Mouse (Mus musculus): ENCODE measurements at regions not wholly inside any gene's neighbourhood (a gene's known extent, or its start where the extent isn't known, plus 50 kb on each side); places are given as distances from the start of the nearest gene placed in this dataset.

GRCm38 (mm10) chr8:49175386-49175785 is 331.6 kb upstream of the Tenm3 start:
- Histone ChIP-seq H3K4me1 (ENCODE audit: control insufficient read depth in 2 of 2, insufficient read depth in 2 of 2, low read length in 2 of 2, poor library complexity in 1 of 2) (no peaks in the 10 kb centered on the region), H3K27ac (ENCODE audit: insufficient read depth, low read depth, low read length, poor library complexity, severe bottlenecking) (no peak overlapping the region), H3K36me3 (ENCODE audit: control insufficient read depth, insufficient read depth, low read length, poor library complexity, severe bottlenecking) (no peaks in the 10 kb centered on the region), H3K9me3 (ENCODE audit: control insufficient read depth, insufficient read depth, low read depth, low read length) (no peaks in the 10 kb centered on the region), H3K9ac (ENCODE audit: insufficient read depth, low read depth, low read length, poor library complexity, severe bottlenecking) (no peak overlapping the region), H3K4me3 (ENCODE audit: insufficient read depth in 1 of 2, low read depth in 1 of 2, low read length in 2 of 2, poor library complexity in 1 of 2, severe bottlenecking in 1 of 2) (no peak overlapping the region)
- no peak for DNase-seq (ENCODE audit: low read depth, low spot score)
- in situ Hi-C loops (cut with MboI; ENCODE audit: low sequenced_read_pairs in 2 of 2, unreplicated experiment in 2 of 2) = no loop called here
- TF ChIP-seq CHD2 (IDR thresholded peaks at IDR 0.05; ENCODE audit: low read depth, low read length) = no peak

- in situ Hi-C loops (cut with MboI; ENCODE audit: low sequenced_read_pairs in 2 of 2, unreplicated experiment in 2 of 2) = no loop called here
- H3K4me3 ChIP-seq (ENCODE audit: insufficient read depth in 1 of 2, low read depth in 1 of 2, low read length in 2 of 2, poor library complexity in 1 of 2, severe bottlenecking in 1 of 2) = no peak overlapping the region
- H3K27ac ChIP-seq (ENCODE audit: insufficient read depth, low read depth, low read length, poor library complexity, severe bottlenecking) = no peak overlapping the region
- peak; percentile 11 for DNase-seq (ENCODE audit: low read depth, low spot score)
- no peak overlapping the region for H3K9ac ChIP-seq (ENCODE audit: insufficient read depth, low read depth, low read length, poor library complexity, severe bottlenecking)
- no peaks in the 10 kb centered on the region for H3K4me1 ChIP-seq (ENCODE audit: control insufficient read depth in 2 of 2, insufficient read depth in 2 of 2, low read length in 2 of 2, poor library complexity in 1 of 2)
- TF ChIP-seq ZNF384 (IDR thresholded peaks at IDR 0.05; ENCODE audit: low read depth, low read length) = no peak
- no peak for TF ChIP-seq CHD2 (IDR thresholded peaks at IDR 0.05; ENCODE audit: low read depth, low read length)
- TF ChIP-seq ZC3H11A (IDR thresholded peaks at IDR 0.05; ENCODE audit: borderline replicate concordance, low read depth, low read length) = no peak
- no peak for TF ChIP-seq HCFC1 (IDR thresholded peaks at IDR 0.05; ENCODE audit: borderline replicate concordance, insufficient read depth, low read length)
- no peak for TF ChIP-seq MAFK (IDR thresholded peaks at IDR 0.05; ENCODE audit: insufficient read depth, low read depth, low read length)
- no peaks in the 10 kb centered on the region for H3K36me3 ChIP-seq (ENCODE audit: control insufficient read depth, insufficient read depth, low read length, poor library complexity, severe bottlenecking)
- no peaks in the 10 kb centered on the region for H3K9me3 ChIP-seq (ENCODE audit: control insufficient read depth, insufficient read depth, low read depth, low read length)
Measured at GRCm38 (mm10) chr8:49174956-49175355, 331.2 kb upstream of the Tenm3 start.

GRCm38 (mm10) chr8:49159318-49159717 is 315.6 kb upstream of the Tenm3 start:
- no peak overlapping the region for H3K27ac ChIP-seq (ENCODE audit: insufficient read depth, low read depth, low read length, poor library complexity, severe bottlenecking)
- in situ Hi-C loops (cut with MboI; ENCODE audit: low sequenced_read_pairs in 2 of 2, unreplicated experiment in 2 of 2) = no loop called here
- H3K36me3 ChIP-seq (ENCODE audit: control insufficient read depth, insufficient read depth, low read length, poor library complexity, severe bottlenecking) = no peaks in the 10 kb centered on the region
- H3K9ac ChIP-seq (ENCODE audit: insufficient read depth, low read depth, low read length, poor library complexity, severe bottlenecking) = no peak overlapping the region
- TF ChIP-seq ZNF384 (IDR thresholded peaks at IDR 0.05; ENCODE audit: low read depth, low read length) (no peak), CHD2 (IDR thresholded peaks at IDR 0.05; ENCODE audit: low read depth, low read length) (no peak), MAFK (IDR thresholded peaks at IDR 0.05; ENCODE audit: insufficient read depth, low read depth, low read length) (no peak), ZC3H11A (IDR thresholded peaks at IDR 0.05; ENCODE audit: borderline replicate concordance, low read depth, low read length) (no peak), HCFC1 (IDR thresholded peaks at IDR 0.05; ENCODE audit: borderline replicate concordance, insufficient read depth, low read length) (no peak)
- H3K9me3 ChIP-seq (ENCODE audit: control insufficient read depth, insufficient read depth, low read depth, low read length) = no peaks in the 10 kb centered on the region
- H3K4me3 ChIP-seq (ENCODE audit: insufficient read depth in 1 of 2, low read depth in 1 of 2, low read length in 2 of 2, poor library complexity in 1 of 2, severe bottlenecking in 1 of 2) = no peak overlapping the region
- H3K4me1 ChIP-seq (ENCODE audit: control insufficient read depth in 2 of 2, insufficient read depth in 2 of 2, low read length in 2 of 2, poor library complexity in 1 of 2) = no peaks in the 10 kb centered on the region
- DNase-seq (ENCODE audit: low read depth, low spot score) = no peak

GRCm38 (mm10) chr8:49158201-49158600 is 314.4 kb upstream of the Tenm3 start:
- DNase-seq (ENCODE audit: low read depth, low spot score) = no peak
- in situ Hi-C loops (cut with MboI; ENCODE audit: low sequenced_read_pairs in 2 of 2, unreplicated experiment in 2 of 2) = no loop called here

GRCm38 (mm10) chr8:49136503-49137044 is 292.8 kb upstream of the Tenm3 start:
- H3K9me3 ChIP-seq (ENCODE audit: control insufficient read depth, insufficient read depth, low read depth, low read length) = no peaks in the 10 kb centered on the region
- in situ Hi-C loops (cut with MboI; ENCODE audit: low sequenced_read_pairs in 2 of 2, unreplicated experiment in 2 of 2) = no loop called here
- TF ChIP-seq ZC3H11A (IDR thresholded peaks at IDR 0.05; ENCODE audit: borderline replicate concordance, low read depth, low read length) (no peak), HCFC1 (IDR thresholded peaks at IDR 0.05; ENCODE audit: borderline replicate concordance, insufficient read depth, low read length) (no peak), ZNF384 (IDR thresholded peaks at IDR 0.05; ENCODE audit: low read depth, low read length) (no peak), CHD2 (IDR thresholded peaks at IDR 0.05; ENCODE audit: low read depth, low read length) (no peak), MAFK (IDR thresholded peaks at IDR 0.05; ENCODE audit: insufficient read depth, low read depth, low read length) (no peak)

More at GRCm38 (mm10) chr8:49158201-49158600, 314.4 kb upstream of the Tenm3 start:
- Histone ChIP-seq H3K9me3 (ENCODE audit: control insufficient read depth, insufficient read depth, low read depth, low read length) (no peaks in the 10 kb centered on the region), H3K9ac (ENCODE audit: insufficient read depth, low read depth, low read length, poor library complexity, severe bottlenecking) (no peak overlapping the region), H3K27ac (ENCODE audit: insufficient read depth, low read depth, low read length, poor library complexity, severe bottlenecking) (no peak overlapping the region), H3K4me3 (ENCODE audit: insufficient read depth in 1 of 2, low read depth in 1 of 2, low read length in 2 of 2, poor library complexity in 1 of 2, severe bottlenecking in 1 of 2) (no peak overlapping the region), H3K4me1 (ENCODE audit: control insufficient read depth in 2 of 2, insufficient read depth in 2 of 2, low read length in 2 of 2, poor library complexity in 1 of 2) (no peaks in the 10 kb centered on the region), H3K36me3 (ENCODE audit: control insufficient read depth, insufficient read depth, low read length, poor library complexity, severe bottlenecking) (no peaks in the 10 kb centered on the region)
- no peak for TF ChIP-seq ZC3H11A (IDR thresholded peaks at IDR 0.05; ENCODE audit: borderline replicate concordance, low read depth, low read length)
- TF ChIP-seq CHD2 (IDR thresholded peaks at IDR 0.05; ENCODE audit: low read depth, low read length) = no peak
- no peak for TF ChIP-seq ZNF384 (IDR thresholded peaks at IDR 0.05; ENCODE audit: low read depth, low read length)
- no peak for TF ChIP-seq HCFC1 (IDR thresholded peaks at IDR 0.05; ENCODE audit: borderline replicate concordance, insufficient read depth, low read length)
- no peak for TF ChIP-seq MAFK (IDR thresholded peaks at IDR 0.05; ENCODE audit: insufficient read depth, low read depth, low read length)

More at GRCm38 (mm10) chr8:49136503-49137044, 292.8 kb upstream of the Tenm3 start:
- DNase-seq (ENCODE audit: low read depth, low spot score) = no peak
- Histone ChIP-seq H3K9ac (ENCODE audit: insufficient read depth, low read depth, low read length, poor library complexity, severe bottlenecking) (no peak overlapping the region), H3K36me3 (ENCODE audit: control insufficient read depth, insufficient read depth, low read length, poor library complexity, severe bottlenecking) (no peaks in the 10 kb centered on the region), H3K4me1 (ENCODE audit: control insufficient read depth in 2 of 2, insufficient read depth in 2 of 2, low read length in 2 of 2, poor library complexity in 1 of 2) (no peaks in the 10 kb centered on the region), H3K27ac (ENCODE audit: insufficient read depth, low read depth, low read length, poor library complexity, severe bottlenecking) (no peak overlapping the region), H3K4me3 (ENCODE audit: insufficient read depth in 1 of 2, low read depth in 1 of 2, low read length in 2 of 2, poor library complexity in 1 of 2, severe bottlenecking in 1 of 2) (no peak overlapping the region)
